Mouse (Mus musculus): Measurements from ENCODE around the gene Phf14. TPM values are rescaled to one million over a fixed set of nuclear protein-coding genes. Genes with fewer than 3 reads are reported as not detected.
A peak's percentile ranks its signal among the peaks of the same experiment; 100 is the strongest.

Gene Phf14
- polyA plus RNA-seq, 1 experiment from 2014 or later = 72.2 TPM

DNA sequence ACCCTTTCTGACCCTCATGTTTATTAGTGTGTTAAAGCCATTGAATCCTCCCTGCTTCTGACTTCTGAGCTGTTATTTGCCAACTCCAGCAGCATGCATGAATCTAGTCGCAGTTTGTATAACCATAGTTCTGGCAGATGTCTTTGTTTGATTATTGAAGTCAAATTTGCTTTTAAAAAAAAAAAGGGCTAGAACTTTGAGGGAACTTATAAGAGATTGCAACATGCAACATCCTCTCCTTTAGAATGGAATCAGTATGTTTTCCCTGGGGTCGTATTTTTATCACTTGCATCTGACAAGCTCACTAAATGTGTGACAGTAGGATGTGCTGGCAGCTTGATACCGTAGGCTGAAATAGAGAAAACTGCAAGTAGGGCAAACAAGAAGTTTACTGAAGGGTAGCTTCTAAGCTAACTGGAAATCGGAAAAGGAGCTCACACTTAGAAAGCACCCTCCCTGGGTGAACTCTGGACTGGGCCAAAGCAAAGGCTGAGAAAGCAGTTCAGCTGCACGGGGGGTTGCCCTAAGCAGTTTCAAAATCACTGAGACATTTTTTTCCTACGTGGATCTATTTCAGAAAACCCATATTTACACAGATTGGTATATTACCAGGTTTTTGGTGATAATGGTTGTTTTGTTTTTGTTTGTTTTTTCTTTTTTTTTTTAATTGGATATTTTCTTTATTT is 175.1 kb downstream of the Phf14 start:
- DNase-seq (ENCODE audit: low spot score) (no peak), ATAC-seq (ENCODE audit: low read depth) (no peak)
- H3K9ac ChIP-seq (ENCODE audit: low read depth, low read length) = no peak overlapping the region
- no peaks in the 10 kb centered on the region for H3K9me3 ChIP-seq (ENCODE audit: control insufficient read depth, low read length)
- H3K27ac ChIP-seq (replicated peaks; ENCODE audit: low read depth, low read length) = no peak overlapping the region
- no peak overlapping the region for H3K4me2 ChIP-seq (ENCODE audit: low read depth, low read length)
- peaks cover 17% of the 10 kb centered on the region for H3K36me3 ChIP-seq (ENCODE audit: control insufficient read depth, insufficient read depth, low read length)
- no peak overlapping the region for H3K4me3 ChIP-seq (ENCODE audit: low read depth, low read length)
- WGBS = 70% methylated on average over 6 of the region's 6 CpGs
- H3K27me3 ChIP-seq (replicated peaks; ENCODE audit: control insufficient read depth, insufficient read depth, low read length) = no peaks in the 10 kb centered on the region
- no peaks in the 10 kb centered on the region for H3K4me1 ChIP-seq (ENCODE audit: control insufficient read depth, insufficient read depth, low read length)

DNA sequence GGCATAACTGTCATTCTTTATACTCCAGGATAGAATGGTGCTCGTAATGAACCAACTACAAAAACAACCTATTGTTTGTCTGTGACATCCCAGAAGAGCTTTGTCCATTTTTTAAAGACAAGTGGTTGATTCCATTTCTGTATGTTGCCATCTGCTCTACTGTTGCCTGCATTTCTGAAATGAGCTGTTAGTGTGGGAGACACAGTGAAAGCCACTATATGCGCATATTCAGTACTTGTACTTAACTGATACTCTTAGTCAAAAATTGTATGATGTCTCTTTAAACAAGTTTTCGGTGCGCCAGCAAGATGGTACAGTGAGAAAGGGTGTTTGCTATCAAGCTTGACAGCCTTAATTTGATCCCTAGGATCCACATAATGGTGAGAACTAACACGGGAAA is 177.1 kb downstream of the Phf14 start:
- DNase-seq (ENCODE audit: low spot score) (no peak), ATAC-seq (ENCODE audit: low read depth) (no peak)
- H3K4me3 ChIP-seq (ENCODE audit: low read depth, low read length) = no peak overlapping the region
- no peaks in the 10 kb centered on the region for H3K4me1 ChIP-seq (ENCODE audit: control insufficient read depth, insufficient read depth, low read length)
- 88% methylated on average over 5 of the region's 5 CpGs for WGBS
- H3K9ac ChIP-seq (ENCODE audit: low read depth, low read length) = no peak overlapping the region
- H3K4me2 ChIP-seq (ENCODE audit: low read depth, low read length) = no peak overlapping the region
- H3K36me3 ChIP-seq (ENCODE audit: control insufficient read depth, insufficient read depth, low read length) = peaks cover 14% of the 10 kb centered on the region
- H3K27me3 ChIP-seq (replicated peaks; ENCODE audit: control insufficient read depth, insufficient read depth, low read length) = no peaks in the 10 kb centered on the region
- H3K9me3 ChIP-seq (ENCODE audit: control insufficient read depth, low read length) = no peaks in the 10 kb centered on the region
- no peak overlapping the region for H3K27ac ChIP-seq (replicated peaks; ENCODE audit: low read depth, low read length)

DNA sequence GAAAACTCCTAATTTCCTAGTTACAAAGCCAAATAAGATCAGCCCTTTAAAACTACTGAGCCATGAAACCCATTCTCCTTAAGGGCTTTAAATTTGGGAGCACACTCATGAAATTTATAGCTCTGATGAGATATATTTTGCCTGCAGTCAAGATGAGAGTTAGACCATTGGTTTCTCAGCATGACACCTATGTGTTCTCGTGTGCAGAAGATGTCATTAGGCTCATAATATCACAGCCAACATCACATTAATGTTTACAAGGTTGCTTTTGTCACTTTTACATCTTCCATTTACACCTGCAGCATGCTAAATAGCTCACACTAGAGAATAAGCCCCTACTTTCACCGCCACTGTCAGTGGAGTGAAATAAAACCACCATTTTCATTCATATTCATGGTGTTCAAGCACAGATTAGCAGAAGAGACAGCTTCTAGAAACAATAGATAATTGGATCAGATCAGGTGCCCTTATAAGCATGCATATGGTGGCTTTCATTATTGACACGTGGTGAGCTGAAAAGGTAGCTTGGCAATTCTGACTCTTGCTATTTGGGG is 181.9 kb downstream of the Phf14 start:
- Histone ChIP-seq H3K4me1 (ENCODE audit: control insufficient read depth, insufficient read depth, low read length) (no peaks in the 10 kb centered on the region), H3K4me2 (ENCODE audit: low read depth, low read length) (no peak overlapping the region), H3K27ac (replicated peaks; ENCODE audit: low read depth, low read length) (no peak overlapping the region), H3K9ac (ENCODE audit: low read depth, low read length) (no peak overlapping the region), H3K27me3 (replicated peaks; ENCODE audit: control insufficient read depth, insufficient read depth, low read length) (no peaks in the 10 kb centered on the region), H3K9me3 (ENCODE audit: control insufficient read depth, low read length) (no peaks in the 10 kb centered on the region), H3K36me3 (ENCODE audit: control insufficient read depth, insufficient read depth, low read length) (no peaks in the 10 kb centered on the region), H3K4me3 (ENCODE audit: low read depth, low read length) (no peak overlapping the region)
- WGBS = 66% methylated on average over 3 of the region's 3 CpGs
- DNase-seq (ENCODE audit: low spot score) (no peak), ATAC-seq (ENCODE audit: low read depth) (no peak)

DNA sequence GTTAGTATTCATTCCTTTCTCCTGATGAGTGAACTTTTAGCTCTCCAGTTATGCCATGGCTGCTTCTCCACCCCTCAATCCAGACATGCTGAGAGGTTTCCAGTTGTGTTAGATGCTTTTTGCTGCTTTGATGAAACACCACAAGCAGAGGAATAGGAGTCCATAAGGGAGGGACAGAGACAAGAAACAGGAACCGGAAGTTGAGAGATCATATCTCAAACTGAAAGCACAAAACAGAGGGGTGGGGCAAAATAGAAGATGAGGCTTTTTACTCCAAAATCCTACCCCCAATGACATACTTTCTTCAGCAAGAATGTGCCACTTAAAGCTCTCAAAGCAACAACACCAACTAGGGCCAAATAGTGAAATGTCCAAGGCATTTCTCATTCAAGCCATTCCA is 188.1 kb downstream of the Phf14 start:
- ATAC-seq (ENCODE audit: low read depth) (no peak), DNase-seq (ENCODE audit: low spot score) (no peak)
- Histone ChIP-seq H3K27me3 (replicated peaks; ENCODE audit: control insufficient read depth, insufficient read depth, low read length) (no peaks in the 10 kb centered on the region), H3K4me1 (ENCODE audit: control insufficient read depth, insufficient read depth, low read length) (no peaks in the 10 kb centered on the region), H3K4me2 (ENCODE audit: low read depth, low read length) (no peak overlapping the region), H3K9me3 (ENCODE audit: control insufficient read depth, low read length) (no peaks in the 10 kb centered on the region), H3K4me3 (ENCODE audit: low read depth, low read length) (no peak overlapping the region), H3K36me3 (ENCODE audit: control insufficient read depth, insufficient read depth, low read length) (no peaks in the 10 kb centered on the region), H3K9ac (ENCODE audit: low read depth, low read length) (no peak overlapping the region), H3K27ac (replicated peaks; ENCODE audit: low read depth, low read length) (no peak overlapping the region)
- 79% methylated on average over 1 of the region's 1 CpGs for WGBS

DNA sequence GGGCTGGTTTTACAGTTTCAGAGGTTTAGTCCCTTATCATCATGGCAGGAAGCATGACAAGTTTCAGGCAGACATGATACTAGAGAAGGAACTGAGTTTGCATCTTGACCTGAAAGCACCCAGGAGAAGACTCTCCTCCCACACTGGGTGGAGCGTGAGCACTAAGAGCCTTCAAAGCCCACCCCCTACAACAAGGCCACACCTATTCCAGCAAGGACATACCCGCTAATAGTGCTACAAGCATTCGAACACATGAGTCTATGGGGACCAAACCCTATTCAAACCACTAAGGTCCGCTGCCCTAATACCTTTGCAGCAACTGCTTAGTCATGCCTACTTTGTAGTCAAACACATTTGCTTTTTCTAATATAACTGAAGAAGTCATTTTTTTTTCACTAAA is 189.5 kb downstream of the Phf14 start:
- no peaks in the 10 kb centered on the region for H3K36me3 ChIP-seq (ENCODE audit: control insufficient read depth, insufficient read depth, low read length)
- DNase-seq (ENCODE audit: low spot score) (no peak), ATAC-seq (ENCODE audit: low read depth) (no peak)
- WGBS = 61% methylated on average over 4 of the region's 4 CpGs
- no peaks in the 10 kb centered on the region for H3K9me3 ChIP-seq (ENCODE audit: control insufficient read depth, low read length)
- no peak overlapping the region for H3K27ac ChIP-seq (replicated peaks; ENCODE audit: low read depth, low read length)
- no peak overlapping the region for H3K4me2 ChIP-seq (ENCODE audit: low read depth, low read length)
- H3K4me1 ChIP-seq (ENCODE audit: control insufficient read depth, insufficient read depth, low read length) = no peaks in the 10 kb centered on the region
- H3K4me3 ChIP-seq (ENCODE audit: low read depth, low read length) = no peak overlapping the region
- no peaks in the 10 kb centered on the region for H3K27me3 ChIP-seq (replicated peaks; ENCODE audit: control insufficient read depth, insufficient read depth, low read length)
- H3K9ac ChIP-seq (ENCODE audit: low read depth, low read length) = no peak overlapping the region

DNA sequence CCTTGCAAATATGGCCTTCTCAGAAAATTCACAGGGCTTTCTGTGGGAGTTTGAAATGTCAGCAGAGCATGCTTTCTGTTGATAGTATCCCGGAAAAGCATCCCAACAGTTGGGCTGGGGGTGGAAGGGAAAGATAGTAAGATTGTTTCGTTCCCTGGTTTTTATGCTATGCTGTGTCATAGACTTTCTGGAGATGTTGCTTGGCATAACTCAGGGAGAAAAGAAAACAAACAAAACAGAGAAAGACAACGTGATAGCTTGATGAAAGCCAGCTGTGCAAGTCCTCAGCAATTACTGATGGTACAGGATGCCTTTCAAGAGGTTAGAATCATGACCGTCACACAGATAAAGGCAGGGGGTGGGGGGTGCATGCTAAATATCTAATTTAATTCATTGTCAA is 197.5 kb downstream of the Phf14 start:
- Histone ChIP-seq H3K4me1 (ENCODE audit: control insufficient read depth, insufficient read depth, low read length) (no peaks in the 10 kb centered on the region), H3K4me2 (ENCODE audit: low read depth, low read length) (no peak overlapping the region), H3K9me3 (ENCODE audit: control insufficient read depth, low read length) (no peaks in the 10 kb centered on the region), H3K4me3 (ENCODE audit: low read depth, low read length) (no peak overlapping the region), H3K36me3 (ENCODE audit: control insufficient read depth, insufficient read depth, low read length) (no peaks in the 10 kb centered on the region), H3K27ac (replicated peaks; ENCODE audit: low read depth, low read length) (no peak overlapping the region), H3K27me3 (replicated peaks; ENCODE audit: control insufficient read depth, insufficient read depth, low read length) (no peaks in the 10 kb centered on the region), H3K9ac (ENCODE audit: low read depth, low read length) (no peak overlapping the region)
- ATAC-seq (ENCODE audit: low read depth) (no peak), DNase-seq (ENCODE audit: low spot score) (no peak)
- WGBS = 38% methylated on average over 4 of the region's 4 CpGs

DNA sequence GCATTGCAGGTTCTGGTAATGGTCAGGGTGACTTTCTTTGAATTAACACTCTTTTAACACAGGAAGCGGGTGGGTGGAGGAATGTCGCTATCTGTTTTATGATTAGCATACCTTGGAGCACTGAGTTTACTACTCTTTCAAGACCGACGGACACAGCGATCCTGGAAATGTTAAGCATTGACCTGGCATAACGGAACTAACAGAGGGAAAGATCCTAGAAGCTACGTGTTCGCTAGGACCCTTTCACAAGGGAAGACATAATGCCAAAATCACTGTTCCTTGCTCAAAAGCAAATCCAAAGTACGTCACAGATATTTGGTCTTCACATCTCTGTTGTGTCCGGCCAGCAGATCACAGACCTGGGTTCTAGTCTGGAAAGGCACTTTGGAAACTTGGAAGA is 199.7 kb downstream of the Phf14 start:
- no peaks in the 10 kb centered on the region for H3K36me3 ChIP-seq (ENCODE audit: control insufficient read depth, insufficient read depth, low read length)
- no peaks in the 10 kb centered on the region for H3K27me3 ChIP-seq (replicated peaks; ENCODE audit: control insufficient read depth, insufficient read depth, low read length)
- no peaks in the 10 kb centered on the region for H3K4me1 ChIP-seq (ENCODE audit: control insufficient read depth, insufficient read depth, low read length)
- H3K4me3 ChIP-seq (ENCODE audit: low read depth, low read length) = no peak overlapping the region
- ATAC-seq (ENCODE audit: low read depth) (no peak), DNase-seq (ENCODE audit: low spot score) (no peak)
- H3K4me2 ChIP-seq (ENCODE audit: low read depth, low read length) = no peak overlapping the region
- H3K9ac ChIP-seq (ENCODE audit: low read depth, low read length) = no peak overlapping the region
- no peaks in the 10 kb centered on the region for H3K9me3 ChIP-seq (ENCODE audit: control insufficient read depth, low read length)
- WGBS = 71% methylated on average over 10 of the region's 10 CpGs
- H3K27ac ChIP-seq (replicated peaks; ENCODE audit: low read depth, low read length) = no peak overlapping the region

DNA sequence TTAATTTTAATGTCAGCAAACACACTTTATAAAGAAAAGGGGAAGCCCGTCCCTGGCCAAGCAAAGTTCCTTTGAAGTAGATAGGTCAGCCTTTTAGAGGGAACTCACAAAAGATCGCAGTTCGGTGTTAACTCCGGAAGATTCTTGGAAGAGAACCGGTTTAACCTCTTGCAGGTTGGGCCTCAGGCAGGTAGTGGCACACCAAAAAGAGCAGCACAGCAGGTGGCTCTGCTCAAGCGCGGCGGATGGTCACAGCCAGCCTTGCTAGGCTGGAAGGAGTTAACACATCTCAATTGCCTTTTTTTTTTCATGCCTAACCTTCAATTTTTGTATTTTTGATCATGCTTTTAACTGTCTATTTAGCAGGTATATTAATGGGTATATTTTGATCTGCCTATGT is 200.2 kb downstream of the Phf14 start:
- no peaks in the 10 kb centered on the region for H3K9me3 ChIP-seq (ENCODE audit: control insufficient read depth, low read length)
- no peak overlapping the region for H3K4me2 ChIP-seq (ENCODE audit: low read depth, low read length)
- DNase-seq (ENCODE audit: low spot score) (peak; percentile 15), ATAC-seq (ENCODE audit: low read depth) (no peak)
- no peak overlapping the region for H3K27ac ChIP-seq (replicated peaks; ENCODE audit: low read depth, low read length)
- 19% methylated on average over 8 of the region's 8 CpGs for WGBS
- H3K27me3 ChIP-seq (replicated peaks; ENCODE audit: control insufficient read depth, insufficient read depth, low read length) = no peaks in the 10 kb centered on the region
- H3K4me1 ChIP-seq (ENCODE audit: control insufficient read depth, insufficient read depth, low read length) = no peaks in the 10 kb centered on the region
- no peak overlapping the region for H3K4me3 ChIP-seq (ENCODE audit: low read depth, low read length)
- no peaks in the 10 kb centered on the region for H3K36me3 ChIP-seq (ENCODE audit: control insufficient read depth, insufficient read depth, low read length)
- H3K9ac ChIP-seq (ENCODE audit: low read depth, low read length) = no peak overlapping the region
